Mouse (Mus musculus) ES-E14 (cell line): ENCODE measurements at regions not wholly inside any gene's neighbourhood (a gene's known extent, or its start where the extent isn't known, plus 50 kb on each side); places are given as distances from the start of the nearest gene placed in this dataset.
"Not testable (repeated sequence)": the region's sequence is repeated elsewhere in the genome, so short reads cannot be mapped to it uniquely, and the experiment has no call there.

ENCODE experiments used
- DNase-seq: peaks from one replicate; pipeline ENCODE4 v3.0.0-alpha.2; 2013; ENCODE audit warnings: low read depth, low spot score
- H3K27ac ChIP-seq: 2 replicates; pipeline ENCODE4 v1.5.1; 2012; ENCODE audit warnings: low read depth, mild to moderate bottlenecking, low read length, moderate library complexity, mixed read lengths; ENCODE audit not compliant: poor library complexity, insufficient read depth, severe bottlenecking
- H3K36me3 ChIP-seq: 2 replicates; pipeline ENCODE4 v1.6.1; 2012; ENCODE audit warnings: mild to moderate bottlenecking, low read length, moderate library complexity, mixed read lengths; ENCODE audit not compliant: control insufficient read depth, poor library complexity, insufficient read depth, severe bottlenecking
- H3K4me1 ChIP-seq, 2 experiments: fragments of 150-350 bp in 1 of 2; sonication (generic) in 1 of 2; 2 replicates each; pipeline ENCODE4 v1.6.1; 2012; ENCODE audit warnings: low read length in 2 of 2, mild to moderate bottlenecking in 1 of 2, mixed read lengths in 1 of 2; ENCODE audit not compliant: control insufficient read depth in 2 of 2, insufficient read depth in 2 of 2, poor library complexity in 1 of 2
- H3K4me3 ChIP-seq, 2 experiments: fragments of 150-350 bp in 1 of 2; sonication (generic) in 1 of 2; 2 replicates each; pipeline ENCODE4 v1.5.1; 2012; ENCODE audit warnings: low read length in 2 of 2, low read depth in 1 of 2, mild to moderate bottlenecking in 1 of 2, mixed read lengths in 1 of 2; ENCODE audit not compliant: insufficient read depth in 1 of 2, poor library complexity in 1 of 2, severe bottlenecking in 1 of 2
- H3K9ac ChIP-seq: 2 replicates; pipeline ENCODE4 v1.6.1; 2012; ENCODE audit warnings: low read depth, mild to moderate bottlenecking, low read length, mixed read lengths; ENCODE audit not compliant: poor library complexity, insufficient read depth, severe bottlenecking
- H3K9me3 ChIP-seq: fragments of 150-350 bp; sonication (generic); 2 replicates; pipeline ENCODE4 v1.6.1; 2012; ENCODE audit warnings: low read depth, mild to moderate bottlenecking, low read length; ENCODE audit not compliant: control insufficient read depth, insufficient read depth
- CHD2 ChIP-seq: IDR thresholded peaks from 2 replicates; pipeline ENCODE4 v1.6.1; 2014; ENCODE audit warnings: mild to moderate bottlenecking, low read depth, low read length, inconsistent platforms
- HCFC1 ChIP-seq: IDR thresholded peaks from 2 replicates; pipeline ENCODE4 v1.6.1; 2012; ENCODE audit warnings: low read length, inconsistent platforms, borderline replicate concordance; ENCODE audit not compliant: insufficient read depth
- MAFK ChIP-seq: IDR thresholded peaks from 2 replicates; pipeline ENCODE4 v1.6.1; 2014; ENCODE audit warnings: mild to moderate bottlenecking, low read depth, low read length, inconsistent platforms; ENCODE audit not compliant: insufficient read depth
- ZC3H11A ChIP-seq: IDR thresholded peaks from 2 replicates; pipeline ENCODE4 v1.6.1; 2012; ENCODE audit warnings: low read depth, mild to moderate bottlenecking, inconsistent platforms, low read length, borderline replicate concordance
- ZNF384 ChIP-seq: IDR thresholded peaks from 2 replicates; pipeline ENCODE4 v1.6.1; 2012; ENCODE audit warnings: low read depth, low read length, inconsistent platforms
- in situ Hi-C, 2 experiments: fragments of 600-800 bp; cut with MboI; formaldehyde crosslinking; loops; one replicate each; pipeline ENCODE4 v1.15.1; 2025; ENCODE audit warnings: low sequenced_read_pairs in 2 of 2, inconsistent platforms in 1 of 2; ENCODE audit not compliant: unreplicated experiment in 2 of 2

GRCm38 (mm10) chr10:117450240-117450569, 70.4 kb upstream of the Cpsf6 start:
- H3K4me3 ChIP-seq = no peak overlapping the region
- no peak for DNase-seq
- TF ChIP-seq MAFK = no peak
- no peak for TF ChIP-seq HCFC1
- H3K27ac ChIP-seq = no peak overlapping the region
- in situ Hi-C loops = loop anchor here in 1 of 2 experiments (10.0 kb wide), 1 partner anchor 225 kb away; no protein-coding TSS in a partner anchor
- H3K9me3 ChIP-seq = no peaks in the 10 kb centered on the region
- H3K4me1 ChIP-seq = peaks cover 0 to 9% of the 10 kb centered on the region in 2 experiments; a peak in 1 of 4 replicates
- H3K9ac ChIP-seq = no peak overlapping the region
- no peaks in the 10 kb centered on the region for H3K36me3 ChIP-seq

- H3K4me3 ChIP-seq = no peak overlapping the region
- peaks cover 0 to 9% of the 10 kb centered on the region in 2 experiments; a peak in 1 of 4 replicates for H3K4me1 ChIP-seq
- no peaks in the 10 kb centered on the region for H3K9me3 ChIP-seq
- TF ChIP-seq ZC3H11A (no peak), ZNF384 (no peak), MAFK (no peak), HCFC1 (no peak), CHD2 (no peak)
- no peak for DNase-seq
- in situ Hi-C loops = loop anchor here in 1 of 2 experiments (10.0 kb wide), 1 partner anchor 225 kb away; no protein-coding TSS in a partner anchor
- H3K36me3 ChIP-seq = no peaks in the 10 kb centered on the region
- no peak overlapping the region for H3K9ac ChIP-seq
- no peak overlapping the region for H3K27ac ChIP-seq
Measured at GRCm38 (mm10) chr10:117449416-117450239, 69.8 kb upstream of the Cpsf6 start.

DNA sequence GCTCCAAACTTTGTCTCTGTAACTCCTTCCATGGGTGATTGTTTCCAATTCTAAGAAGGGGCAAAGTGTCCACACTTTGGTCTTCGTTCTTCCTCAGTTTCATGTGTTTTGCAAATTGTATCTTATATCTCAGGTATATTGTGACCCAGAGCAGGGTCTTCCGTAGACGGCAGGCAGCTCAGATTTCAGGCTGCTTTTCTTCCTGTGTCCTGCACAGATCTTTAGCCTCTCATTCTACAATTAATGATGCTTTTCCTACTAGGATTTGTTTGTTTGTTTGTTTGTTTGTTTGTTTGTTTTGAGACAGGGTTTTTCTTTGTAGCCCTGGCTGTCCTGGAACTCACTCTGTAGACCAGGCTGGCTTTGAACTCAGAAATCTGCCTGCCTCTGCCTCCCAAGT, 69.0 kb upstream of the Cpsf6 start:
- in situ Hi-C loops, H3K36me3 ChIP-seq, H3K9me3 ChIP-seq, H3K9ac ChIP-seq, H3K4me1 ChIP-seq, DNase-seq, H3K27ac ChIP-seq, H3K4me3 ChIP-seq: not testable (repeated sequence)

GRCm38 (mm10) chr10:117447626-117448025, 67.8 kb upstream of the Cpsf6 start:
- no peak overlapping the region for H3K4me3 ChIP-seq
- H3K9ac ChIP-seq = no peak overlapping the region
- in situ Hi-C loops = no loop called here
- TF ChIP-seq HCFC1 (no peak), MAFK (no peak), ZNF384 (no peak), ZC3H11A (no peak), CHD2 (no peak)
- H3K9me3 ChIP-seq = no peaks in the 10 kb centered on the region
- 0 out of 4 replicates have a peak, but pooled peaks cover 0 to 4% of the 10 kb centered on the region in 2 experiments for H3K4me1 ChIP-seq
- DNase-seq = no peak
- H3K36me3 ChIP-seq = no peaks in the 10 kb centered on the region
- H3K27ac ChIP-seq = no peak overlapping the region

DNA sequence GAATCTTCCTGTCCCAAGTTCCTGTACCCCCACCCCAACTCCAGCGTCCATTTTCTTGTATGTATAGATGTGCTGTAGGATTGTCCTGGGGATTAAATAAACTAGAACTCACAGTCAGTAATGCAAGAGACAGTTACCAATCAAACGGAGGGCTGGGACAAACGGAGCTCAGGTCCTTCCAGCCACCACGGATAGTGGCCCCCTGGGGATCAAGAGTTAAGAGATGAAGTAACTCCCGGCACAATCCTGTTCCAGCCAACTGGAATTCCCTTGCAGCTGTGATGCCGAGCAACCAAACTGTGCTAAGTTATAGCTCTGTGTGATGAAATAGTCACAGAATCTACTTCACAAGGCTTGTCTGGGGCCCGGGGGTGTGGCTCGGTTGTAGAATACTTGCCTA, 67.4 kb upstream of the Cpsf6 start:
- Histone ChIP-seq H3K27ac (no peak overlapping the region), H3K9me3 (no peaks in the 10 kb centered on the region), H3K4me1 (0 out of 4 replicates have a peak, but pooled peaks cover 0 to 3% of the 10 kb centered on the region in 2 experiments), H3K4me3 (no peak overlapping the region), H3K36me3 (no peaks in the 10 kb centered on the region), H3K9ac (no peak overlapping the region)
- TF ChIP-seq CHD2 (no peak), HCFC1 (no peak), MAFK (no peak), ZNF384 (no peak), ZC3H11A (no peak)
- in situ Hi-C loops = no loop called here
- DNase-seq = no peak
